Mouse (Mus musculus): ENCODE measurements around the gene Ifna1. TPM values are rescaled to one million over a fixed set of nuclear protein-coding genes. Genes with fewer than 3 reads are reported as not detected.

Gene Ifna1
- total RNA-seq, 4 experiments from 2014 or later = not detected

DNA sequence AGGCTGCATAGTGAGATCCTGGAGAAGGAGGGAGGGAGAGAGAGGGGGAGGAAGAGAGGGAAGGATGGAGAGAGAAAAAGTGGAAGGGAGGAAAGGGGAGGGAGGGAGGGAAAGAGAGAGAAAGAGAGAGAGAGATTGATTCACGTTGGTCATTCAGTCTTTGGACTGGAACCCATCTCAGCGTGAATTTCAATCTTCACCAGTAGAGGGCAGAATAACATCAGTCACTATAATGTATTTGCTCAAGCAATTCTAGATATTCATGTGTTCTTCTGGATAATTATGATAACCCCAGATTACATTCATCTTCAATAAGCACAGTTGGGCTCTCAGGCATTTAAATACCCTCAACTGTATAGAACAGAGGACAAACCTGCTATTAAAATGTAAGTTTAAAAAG, 22.8 kb downstream of the Ifna1 start:
- DNase-seq (ENCODE audit: low spot score in 2 of 2) = no peak

DNA sequence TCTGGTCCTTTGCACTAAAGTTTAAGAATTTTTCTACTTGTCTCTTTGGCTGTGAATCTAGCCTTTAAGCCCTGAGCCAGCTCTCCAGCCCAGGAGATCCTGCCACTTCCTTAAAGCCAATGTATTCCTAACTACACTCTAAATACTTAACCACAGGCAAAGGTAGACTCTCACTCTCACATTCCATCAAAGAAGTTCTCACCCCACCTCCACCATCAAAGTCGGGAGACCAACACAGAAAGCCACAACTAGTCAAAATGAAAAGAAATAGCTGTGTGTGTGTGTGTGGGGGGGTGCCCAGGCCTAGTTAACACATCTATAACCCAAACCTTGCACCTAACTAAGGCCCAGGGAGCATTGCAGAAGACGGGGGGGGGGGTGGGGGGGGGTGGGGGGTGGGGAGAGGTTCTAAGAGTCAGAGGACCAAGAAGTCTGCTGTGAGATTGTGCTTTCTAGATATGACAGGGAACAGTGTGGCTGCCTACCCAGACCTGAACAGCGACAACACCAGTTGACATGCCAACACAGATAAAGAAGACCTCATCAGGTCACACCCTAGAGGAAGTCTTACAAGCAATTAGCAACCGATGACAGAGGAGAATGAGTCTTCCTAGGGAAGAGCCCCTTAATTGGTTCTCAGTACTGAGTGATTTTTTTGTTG, 25.7 kb downstream of the Ifna1 start:
- no peak for DNase-seq (ENCODE audit: low spot score in 2 of 2)

DNA sequence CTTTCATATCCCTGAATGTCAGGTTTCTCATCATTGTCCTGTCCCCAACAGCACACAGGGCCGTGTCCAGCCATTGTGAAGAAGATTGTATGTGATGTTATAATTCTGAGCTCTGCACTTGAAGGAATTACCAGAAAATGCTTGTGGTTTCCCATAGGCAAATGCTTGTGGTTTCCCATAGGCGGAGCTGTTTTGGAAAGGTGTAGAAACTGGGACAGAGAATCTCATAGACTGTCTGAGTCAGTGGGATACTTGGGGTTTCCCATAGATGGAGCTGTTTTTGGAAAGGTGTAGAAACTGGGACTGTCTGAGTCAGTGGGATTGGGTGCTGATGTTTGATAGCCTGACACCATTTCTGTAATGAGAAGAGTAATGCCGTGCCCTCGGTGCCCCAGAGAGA, 26.6 kb downstream of the Ifna1 start:
- no peak for DNase-seq (ENCODE audit: low spot score in 2 of 2)

- DNase-seq (ENCODE audit: low spot score in 2 of 2) = no peak
These were observed 28.4 kb downstream of the Ifna1 start for GRCm38 (mm10) chr4:88878246-88878645.

DNA sequence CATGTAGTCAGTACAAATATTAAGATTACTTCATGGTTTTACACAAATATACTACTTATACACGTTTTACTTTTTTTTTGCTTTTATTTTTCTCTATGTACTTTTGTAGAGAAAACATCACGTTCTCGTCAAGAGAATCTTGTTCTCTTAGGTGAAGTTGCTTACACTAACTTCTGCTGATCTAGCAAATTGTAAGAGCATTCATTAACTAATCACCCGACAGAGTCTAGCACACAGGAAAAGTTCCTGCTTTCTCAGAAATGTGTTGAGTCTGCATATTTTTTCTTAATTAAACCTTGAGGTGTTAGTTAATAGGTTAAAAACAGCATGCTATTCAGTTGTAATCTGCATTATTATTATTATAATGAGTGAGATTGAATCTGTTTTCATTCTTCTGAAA, 28.9 kb downstream of the Ifna1 start:
- DNase-seq (ENCODE audit: low spot score in 2 of 2) = no peak

- DNase-seq (ENCODE audit: low spot score in 2 of 2) = no peak
These were observed 30.2 kb downstream of the Ifna1 start, which contains the start of gene Ifne for GRCm38 (mm10) chr4:88880101-88880500. Gene Ifne (minus strand): TSS chr4:88880201.

DNA sequence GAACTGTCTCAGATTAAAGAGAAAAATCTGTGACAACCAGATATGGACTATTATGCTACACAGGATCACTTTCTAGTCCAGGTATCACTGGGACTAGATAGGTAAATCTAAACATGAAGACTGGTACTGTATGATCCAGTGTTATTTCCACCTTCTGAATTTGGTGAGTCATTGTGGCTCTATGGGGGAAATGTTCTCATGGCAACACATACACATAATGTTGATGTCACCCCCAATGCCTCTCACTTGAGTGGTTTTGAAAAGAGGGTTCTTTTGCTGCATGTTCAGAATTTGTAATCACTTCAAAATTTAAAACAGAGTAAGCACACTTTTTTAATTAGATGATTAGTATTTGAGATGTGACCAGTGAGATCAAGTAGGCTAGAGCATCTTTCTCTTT, 38.3 kb downstream of the Ifna1 start:
- no peak for DNase-seq (ENCODE audit: low spot score in 2 of 2)

DNA sequence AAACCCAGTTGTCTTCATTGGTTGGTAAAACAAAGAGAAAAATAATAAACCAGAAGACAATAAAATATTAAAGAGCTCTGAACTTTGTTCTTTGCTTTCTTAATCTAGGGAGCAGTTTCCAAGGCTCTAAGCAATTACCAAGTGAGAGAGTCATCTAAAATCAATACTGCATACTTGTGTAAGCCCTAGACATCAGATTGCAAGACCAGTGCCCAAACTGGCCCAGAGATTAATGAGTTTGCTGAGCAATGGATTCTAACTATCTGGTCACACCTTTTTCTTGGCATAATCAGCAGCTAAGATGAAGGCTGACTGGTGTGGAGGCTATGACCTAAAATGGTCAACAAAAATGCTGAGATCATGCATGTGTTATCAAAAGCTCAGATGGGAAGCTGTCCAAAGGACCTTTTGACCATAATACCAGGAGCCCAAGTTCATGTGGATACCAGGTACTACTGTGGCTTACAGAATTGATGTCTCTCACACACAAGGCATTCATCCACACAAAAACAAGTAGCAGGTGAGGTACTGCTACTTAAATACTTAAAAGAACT, 43.4 kb downstream of the Ifna1 start:
- DNase-seq (ENCODE audit: low spot score in 2 of 2) = no peak

Other genes starting within 250 kb of the Ifna1 start
- gene Ifna12, start 246.7 kb upstream of the Ifna1 start, total RNA-seq (2022) = not detected
- gene C87499, start 215.7 kb upstream of the Ifna1 start, total RNA-seq (2022) = not detected
- not detected for gene Ifna13, start 205.6 kb upstream of the Ifna1 start, total RNA-seq (2022)
- not detected for gene Ifna16, start 173.2 kb upstream of the Ifna1 start, total RNA-seq (2022)
- gene Ifna2, start 166.2 kb upstream of the Ifna1 start, total RNA-seq (2022) = not detected
- not detected for gene Ifnab, start 158.7 kb upstream of the Ifna1 start, total RNA-seq (2022)
- gene Gm26566, start 128.3 kb upstream of the Ifna1 start, total RNA-seq (2022) = 1 to 10 TPM in 1 of 4 experiments, under 1 TPM in 3; 0.72 to 1.7 (median 0.82) TPM
- gene Klhl9, start 127.6 kb upstream of the Ifna1 start, total RNA-seq (2022) = 100 to 1,000 TPM in 3 of 4 experiments, 10 to 100 TPM in 1; 96.8 to 117 (median 107) TPM
- gene Gm13271, start 95.2 kb upstream of the Ifna1 start, total RNA-seq (2022) = not detected
- not detected for gene Gm13283, start 90.0 kb upstream of the Ifna1 start, total RNA-seq (2022)
- gene Gm13290, start 76.3 kb upstream of the Ifna1 start, total RNA-seq (2022) = not detected
- not detected for gene Gm13289, start 73.2 kb upstream of the Ifna1 start, total RNA-seq (2022)
- gene Gm13272, start 70.2 kb upstream of the Ifna1 start, total RNA-seq (2022) = not detected
- not detected for gene Ifnz, start 68.0 kb upstream of the Ifna1 start, total RNA-seq (2022)
- gene Gm13276, start 64.4 kb upstream of the Ifna1 start, total RNA-seq (2022) = not detected
- gene Gm13277, start 61.5 kb upstream of the Ifna1 start, total RNA-seq (2022) = not detected
- not detected for gene Gm13278, start 58.5 kb upstream of the Ifna1 start, total RNA-seq (2022)
- gene Gm13275, start 55.6 kb upstream of the Ifna1 start, total RNA-seq (2022) = not detected
- gene Gm13279, start 52.7 kb upstream of the Ifna1 start, total RNA-seq (2022) = not detected
- gene Gm13285, start 50.4 kb upstream of the Ifna1 start, total RNA-seq (2022) = not detected
- not detected for gene Gm13287, start 46.8 kb upstream of the Ifna1 start, total RNA-seq (2022)
- not detected for gene Gm13288, start 44.6 kb upstream of the Ifna1 start, total RNA-seq (2022)
- not detected for gene Ifna7, start 33.9 kb upstream of the Ifna1 start, total RNA-seq (2022)
- not detected for gene Ifna11, start 30.1 kb upstream of the Ifna1 start, total RNA-seq (2022)
- not detected for gene Ifna6, start 22.7 kb upstream of the Ifna1 start, total RNA-seq (2022)
- not detected for gene Ifna5, start 14.6 kb upstream of the Ifna1 start, total RNA-seq (2022)
- gene Ifna4, start 8.2 kb upstream of the Ifna1 start, total RNA-seq (2022) = not detected
- gene Ifne, start 30.1 kb downstream of the Ifna1 start, total RNA-seq (2022) = not detected

Data from layer of hippocampus, adult 8-10 months (tissue).